Mouse (Mus musculus) spleen, postnatal 0 days (tissue): ENCODE results near the gene 1700086D15Rik. TPM values are rescaled to one million over a fixed set of nuclear protein-coding genes. Genes with fewer than 3 reads are reported as not detected.

Source experiments
- polyA plus RNA-seq: library from polyadenylated mRNA; unstranded; fragments of >200 nt; fragmentation: Nextera tagmentation; extraction: Ambion mirVana; gene quantifications from 2 replicates; pipeline ENCODE4 v1.2.1, GENCODE M21; 2015

1700086D15Rik gene
- 0.12 TPM in 1 of 2 replicates, not detected in the other for polyA plus RNA-seq

DNA sequence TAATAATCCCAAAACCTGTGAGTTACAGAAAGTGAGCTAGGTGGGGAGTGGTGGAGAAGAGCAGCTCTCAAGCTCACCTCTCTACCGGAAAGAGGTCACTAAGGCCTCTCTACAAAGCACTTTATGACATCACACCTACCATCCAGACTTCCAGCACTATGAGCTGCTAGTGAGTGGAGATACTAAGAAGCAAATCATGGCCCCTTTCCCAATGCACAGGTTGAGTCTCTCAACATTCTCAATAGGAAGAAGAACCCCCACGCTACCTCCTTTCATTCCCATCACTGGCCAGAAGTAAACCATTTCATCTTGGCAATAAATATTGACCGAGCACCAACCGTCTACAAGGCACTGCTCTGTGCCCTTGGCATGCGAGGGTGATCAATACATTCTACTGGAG is at the start of gene 1700086D15Rik:
Gene 1700086D15Rik, minus strand, starts transcription at position 101 of the 400 bp plus-strand sequence.

DNA sequence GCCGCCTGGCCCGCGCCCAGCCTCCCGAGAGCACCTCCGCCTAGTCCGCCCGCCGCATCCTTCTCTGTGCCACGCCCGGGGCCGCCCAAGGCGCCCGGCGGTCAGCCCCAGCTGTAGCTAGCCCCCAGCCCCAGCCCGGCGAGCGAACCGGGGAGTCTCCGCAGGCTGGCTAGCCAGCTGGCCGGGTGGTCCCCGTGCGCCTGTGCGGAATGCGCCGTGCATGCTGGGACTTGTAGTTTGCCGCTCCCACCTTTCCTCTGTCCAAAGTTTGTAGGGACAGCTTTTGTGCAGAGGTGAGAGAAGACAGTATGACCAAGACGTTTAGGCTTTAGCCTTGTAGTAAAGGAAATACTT is 3.1 kb upstream of the 1700086D15Rik start, which contains the start of gene Arhgap44:
Gene Arhgap44, minus strand, starts transcription at position 195 of the 354 bp plus-strand sequence.

Other genes with a start within 250 kb of the 1700086D15Rik start
- 12.9 and 13.1 TPM in 2 replicates for gene Elac2, start 180.9 kb downstream of the 1700086D15Rik start, polyA plus RNA-seq
- 1.4 and 1.7 TPM in 2 replicates for gene Arhgap44, start 3.1 kb upstream of the 1700086D15Rik start, polyA plus RNA-seq
- gene Myocd, start 110.1 kb upstream of the 1700086D15Rik start, polyA plus RNA-seq, result 0.58 and 1.2 TPM in 2 replicates